Mouse (Mus musculus) cortical plate, adult 2 months (tissue): ENCODE data around the gene Wtap.

Experiments used
- CTCF ChIP-seq: fragments of 200-500 bp; IDR thresholded peaks from 2 replicates; pipeline ENCODE4 v1.5.1; 2011; ENCODE audit warnings: mild to moderate bottlenecking, control low read depth, low read length; ENCODE audit not compliant: insufficient read depth; ENCODE audit errors: extremely low read depth
- POLR2A ChIP-seq: fragments of 200-500 bp; IDR thresholded peaks from 2 replicates; pipeline ENCODE4 v1.6.1; 2011; ENCODE audit warnings: mild to moderate bottlenecking, low read length, control low read depth; ENCODE audit not compliant: insufficient read depth; ENCODE audit errors: extremely low read depth

GRCm38 (mm10) chr17:12994069-12994468 lies at the start of gene Wtap:
- no peak for TF ChIP-seq POLR2A
- no peak for TF ChIP-seq CTCF
